Mouse (Mus musculus) bone marrow macrophage, adult 2 months (primary cell): ENCODE data around the gene Akr1a1.

ENCODE experiments used
- CTCF ChIP-seq: IDR thresholded peaks from 2 replicates; pipeline ENCODE4 v1.5.1; 2012; ENCODE audit warnings: low read depth, mild to moderate bottlenecking, low read length, moderate library complexity
- POLR2A ChIP-seq: IDR thresholded peaks from 2 replicates; pipeline ENCODE4 v1.6.1; 2012; ENCODE audit warnings: mild to moderate bottlenecking, low read depth, low read length, borderline replicate concordance

- TF ChIP-seq POLR2A: no peak
- no peak for TF ChIP-seq CTCF
These were observed 37.9 kb upstream of the Akr1a1 start for GRCm38 (mm10) chr4:116689309-116689876.
